Mouse (Mus musculus): Measurements from ENCODE around the gene Trappc6a. TPM values are rescaled to one million over a fixed set of nuclear protein-coding genes. Genes with fewer than 3 reads are reported as not detected.

Trappc6a gene
- polyA plus RNA-seq, 1 experiment from 2014 or later, result 108 TPM

DNA sequence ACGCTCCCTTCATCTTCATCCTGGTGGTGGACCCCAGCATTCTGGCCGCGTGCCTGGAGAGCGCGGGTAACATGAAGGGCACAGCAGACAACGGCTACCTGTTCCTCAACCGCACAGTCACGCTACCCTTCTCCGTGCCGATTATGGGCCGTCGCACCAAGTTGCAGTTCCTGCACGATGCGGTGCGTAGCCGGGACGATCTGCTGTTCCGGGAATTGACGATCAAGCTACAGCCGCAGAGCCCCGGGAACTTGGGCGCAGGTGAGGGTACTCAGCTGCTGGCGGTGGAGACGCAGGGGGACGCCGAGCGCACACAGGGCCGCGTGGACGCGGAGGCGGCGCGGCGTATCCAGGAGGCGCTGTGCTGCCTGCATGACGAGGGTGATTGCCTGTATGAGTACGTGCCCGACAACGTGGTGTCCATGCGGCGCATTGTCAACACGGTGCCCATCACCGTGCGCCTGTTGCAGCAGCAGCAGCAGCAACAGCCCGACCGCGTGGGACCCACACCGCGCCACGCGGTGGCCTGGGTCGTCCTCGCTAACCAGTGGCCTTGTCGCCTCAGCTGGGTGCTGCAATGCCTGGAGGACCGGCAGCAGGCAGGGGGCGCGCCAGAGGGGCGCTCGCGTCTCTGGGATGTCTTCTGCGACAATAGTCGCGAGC lies 15.7 kb downstream of the Trappc6a start:
- peaks cover 68% of the 10 kb centered on the region for H3K27me3 ChIP-seq (replicated peaks; ENCODE audit: control insufficient read depth, insufficient read depth, low read length)
- 0 out of 2 replicates have a peak, but pooled peaks cover 1% of the 10 kb centered on the region for H3K36me3 ChIP-seq (ENCODE audit: control insufficient read depth, insufficient read depth, low read length)
- ATAC-seq (replicated peaks; ENCODE audit: low FRiP score) (peak; percentile 37; the same call in 1 of the 2 replicates), DNase-seq (ENCODE audit: low spot score) (peak; percentile 78)
- WGBS, result 3% methylated on average over 62 of the region's 64 CpGs
- peak overlapping the region; percentile 84 for H3K4me2 ChIP-seq
- peak overlapping the region; percentile 41 for H3K9ac ChIP-seq (ENCODE audit: low read depth, low read length)
- H3K4me3 ChIP-seq (ENCODE audit: low read depth, low read length), result peak overlapping the region; percentile 46
- no peak overlapping the region for H3K27ac ChIP-seq (ENCODE audit: low read depth, low read length)
- peaks cover 26% of the 10 kb centered on the region for H3K4me1 ChIP-seq (replicated peaks; ENCODE audit: control insufficient read depth, insufficient read depth, low read length)
- no peaks in the 10 kb centered on the region for H3K9me3 ChIP-seq (ENCODE audit: control insufficient read depth, low read length)

DNA sequence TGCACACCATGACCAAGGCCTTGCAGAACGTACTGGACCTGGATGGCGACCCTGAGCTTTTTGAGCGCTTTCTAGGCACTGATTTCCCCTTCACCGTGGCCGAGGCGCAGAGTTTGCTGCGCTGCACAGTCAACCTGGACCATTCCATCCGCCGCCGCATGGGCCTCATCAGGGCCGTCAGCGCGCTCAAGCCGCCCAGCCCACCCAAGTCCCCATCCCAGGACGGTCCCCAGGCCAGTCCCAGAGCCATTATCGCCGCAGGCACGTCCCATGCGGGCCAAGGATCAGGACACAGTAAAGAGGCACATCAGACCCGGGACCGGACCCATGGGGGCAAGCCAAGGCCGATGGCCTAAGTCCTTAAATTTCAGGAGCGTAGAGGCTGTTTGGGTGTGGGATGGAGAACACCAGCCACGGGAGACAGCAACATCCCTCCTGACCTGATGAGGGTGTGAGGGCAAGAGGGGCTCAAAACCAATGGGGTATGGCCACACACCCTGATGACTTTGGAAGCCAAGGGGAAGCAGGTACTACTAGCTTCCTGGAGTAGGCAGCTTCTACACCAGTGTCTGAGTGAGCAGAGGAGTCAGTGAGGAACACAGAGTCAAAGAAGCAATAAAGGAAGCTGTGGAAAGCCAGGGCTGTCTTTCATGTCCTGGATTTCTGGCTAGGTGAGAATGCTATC lies 16.4 kb downstream of the Trappc6a start:
- Histone ChIP-seq H3K27ac (ENCODE audit: low read depth, low read length) (no peak overlapping the region), H3K4me3 (ENCODE audit: low read depth, low read length) (peak overlapping the region; percentile 46), H3K9ac (ENCODE audit: low read depth, low read length) (no peak overlapping the region; the same call in 1 of the 2 replicates), H3K9me3 (ENCODE audit: control insufficient read depth, low read length) (no peaks in the 10 kb centered on the region), H3K4me2 (peak overlapping the region; percentile 84), H3K4me1 (replicated peaks; ENCODE audit: control insufficient read depth, insufficient read depth, low read length) (peaks cover 24% of the 10 kb centered on the region), H3K27me3 (replicated peaks; ENCODE audit: control insufficient read depth, insufficient read depth, low read length) (peaks cover 61% of the 10 kb centered on the region), H3K36me3 (ENCODE audit: control insufficient read depth, insufficient read depth, low read length) (peaks cover 5% of the 10 kb centered on the region; the same call in 1 of the 2 replicates)
- WGBS, result 14% methylated on average over 24 of the region's 24 CpGs
- DNase-seq (ENCODE audit: low spot score), result no peak
- ATAC-seq (replicated peaks; ENCODE audit: low FRiP score), result no peak

DNA sequence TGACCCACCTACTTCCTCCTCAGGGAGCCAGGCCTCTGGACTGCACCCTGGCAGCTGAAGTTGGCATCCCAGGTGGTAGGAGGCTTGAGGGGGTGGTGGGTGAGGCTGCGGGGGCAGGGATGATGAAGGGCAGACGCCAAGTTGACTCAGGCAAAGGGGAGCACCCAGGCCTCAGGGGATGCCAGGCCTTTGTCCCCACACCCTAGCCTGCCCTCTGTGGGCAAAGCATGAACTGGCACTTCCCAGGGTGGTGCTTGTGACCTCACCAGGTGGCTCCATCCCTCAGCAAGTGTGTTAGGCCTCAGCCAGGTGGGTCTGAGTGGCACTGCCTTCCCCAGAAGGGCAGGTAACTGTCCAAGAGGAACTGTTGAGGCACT lies 16.9 kb downstream of the Trappc6a start:
- no peak for DNase-seq (ENCODE audit: low spot score)
- no peak overlapping the region for H3K4me2 ChIP-seq
- no peak for ATAC-seq (replicated peaks; ENCODE audit: low FRiP score)
- H3K36me3 ChIP-seq (ENCODE audit: control insufficient read depth, insufficient read depth, low read length), result peaks cover 8% of the 10 kb centered on the region; the same call in 1 of the 2 replicates
- peaks cover 56% of the 10 kb centered on the region for H3K27me3 ChIP-seq (replicated peaks; ENCODE audit: control insufficient read depth, insufficient read depth, low read length)
- H3K9ac ChIP-seq (ENCODE audit: low read depth, low read length), result no peak overlapping the region
- no peaks in the 10 kb centered on the region for H3K9me3 ChIP-seq (ENCODE audit: control insufficient read depth, low read length)
- H3K4me3 ChIP-seq (ENCODE audit: low read depth, low read length), result no peak overlapping the region
- H3K4me1 ChIP-seq (replicated peaks; ENCODE audit: control insufficient read depth, insufficient read depth, low read length), result peaks cover 19% of the 10 kb centered on the region
- H3K27ac ChIP-seq (ENCODE audit: low read depth, low read length), result no peak overlapping the region
- WGBS, result 59% methylated on average over 2 of the region's 2 CpGs

DNA sequence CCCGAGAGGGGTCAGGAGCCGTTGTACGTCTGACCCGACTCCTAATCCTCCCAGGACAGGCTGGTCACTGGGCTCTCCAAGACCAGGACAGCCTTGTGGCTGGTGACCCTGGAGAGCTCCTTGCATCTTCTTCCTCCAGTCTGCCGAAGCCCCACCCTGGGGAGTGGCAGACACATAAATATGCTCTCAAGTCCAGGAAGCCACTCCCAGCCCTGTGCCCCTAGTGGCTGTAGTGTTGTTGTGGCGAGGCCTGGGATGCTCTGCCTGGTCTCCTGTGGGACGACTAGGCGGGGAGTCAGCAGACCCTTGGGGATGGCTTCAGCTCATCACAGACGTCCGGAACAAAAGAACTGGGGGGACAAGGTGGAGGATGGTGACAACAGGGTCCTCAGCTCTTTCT lies 22.9 kb downstream of the Trappc6a start:
- Histone ChIP-seq H3K27ac (ENCODE audit: low read depth, low read length) (no peak overlapping the region), H3K36me3 (ENCODE audit: control insufficient read depth, insufficient read depth, low read length) (peaks cover 54% of the 10 kb centered on the region), H3K9me3 (ENCODE audit: control insufficient read depth, low read length) (no peaks in the 10 kb centered on the region), H3K4me1 (replicated peaks; ENCODE audit: control insufficient read depth, insufficient read depth, low read length) (no peaks in the 10 kb centered on the region), H3K27me3 (replicated peaks; ENCODE audit: control insufficient read depth, insufficient read depth, low read length) (no peaks in the 10 kb centered on the region), H3K4me2 (no peak overlapping the region), H3K9ac (ENCODE audit: low read depth, low read length) (no peak overlapping the region), H3K4me3 (ENCODE audit: low read depth, low read length) (no peak overlapping the region)
- no peak for DNase-seq (ENCODE audit: low spot score)
- 81% methylated on average over 10 of the region's 10 CpGs for WGBS
- no peak for ATAC-seq (replicated peaks; ENCODE audit: low FRiP score)

DNA sequence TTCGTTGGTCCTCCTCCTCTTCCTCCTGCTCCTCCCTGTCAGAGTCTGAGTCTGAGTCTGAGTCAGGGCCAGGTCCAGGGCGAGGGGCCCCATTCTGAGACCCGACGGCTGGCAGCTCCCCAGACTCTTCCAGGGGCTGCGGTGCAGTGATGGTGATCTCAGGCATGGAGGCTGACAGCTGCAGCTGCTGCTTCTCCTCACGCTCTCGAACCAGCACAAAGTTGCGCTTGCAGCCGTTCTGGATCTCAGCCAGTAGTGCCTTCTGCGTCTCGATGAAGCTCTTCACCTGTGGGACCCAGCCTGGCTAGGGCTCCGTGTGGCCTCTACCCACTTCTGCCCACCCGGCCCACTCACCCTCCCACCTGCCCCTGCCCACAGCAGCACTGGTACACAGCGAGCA lies 24.0 kb downstream of the Trappc6a start:
- peaks cover 54% of the 10 kb centered on the region for H3K36me3 ChIP-seq (ENCODE audit: control insufficient read depth, insufficient read depth, low read length)
- no peaks in the 10 kb centered on the region for H3K27me3 ChIP-seq (replicated peaks; ENCODE audit: control insufficient read depth, insufficient read depth, low read length)
- H3K27ac ChIP-seq (ENCODE audit: low read depth, low read length), result no peak overlapping the region
- H3K9me3 ChIP-seq (ENCODE audit: control insufficient read depth, low read length), result no peaks in the 10 kb centered on the region
- DNase-seq (ENCODE audit: low spot score), result no peak
- H3K4me1 ChIP-seq (replicated peaks; ENCODE audit: control insufficient read depth, insufficient read depth, low read length), result no peaks in the 10 kb centered on the region
- WGBS, result 91% methylated on average over 14 of the region's 14 CpGs
- no peak overlapping the region for H3K4me3 ChIP-seq (ENCODE audit: low read depth, low read length)
- no peak overlapping the region for H3K4me2 ChIP-seq
- ATAC-seq (replicated peaks; ENCODE audit: low FRiP score), result no peak
- H3K9ac ChIP-seq (ENCODE audit: low read depth, low read length), result no peak overlapping the region

DNA sequence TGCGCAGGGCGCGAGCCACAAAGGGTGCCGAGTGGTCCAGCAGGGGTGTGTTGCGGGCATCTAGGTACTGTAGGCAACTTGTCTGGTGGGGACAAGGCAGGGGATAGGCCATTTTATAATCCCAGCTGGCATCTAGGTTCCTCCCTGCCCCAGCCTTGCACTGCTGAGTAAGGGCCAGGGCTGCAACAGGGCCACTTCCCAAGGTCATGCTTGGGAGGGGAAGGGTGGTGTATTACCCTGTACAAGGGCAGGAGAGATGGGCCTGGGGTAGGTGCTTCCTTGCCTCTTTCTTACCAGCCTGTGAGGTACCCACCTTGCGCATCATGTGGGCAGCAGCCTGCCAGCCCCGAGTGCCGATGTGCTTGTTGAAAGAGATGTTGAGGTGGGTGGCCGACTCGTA lies 26.5 kb downstream of the Trappc6a start:
- no peak overlapping the region for H3K4me3 ChIP-seq (ENCODE audit: low read depth, low read length)
- H3K36me3 ChIP-seq (ENCODE audit: control insufficient read depth, insufficient read depth, low read length), result peaks cover 50% of the 10 kb centered on the region
- 96% methylated on average over 10 of the region's 10 CpGs for WGBS
- DNase-seq (ENCODE audit: low spot score) (no peak), ATAC-seq (replicated peaks; ENCODE audit: low FRiP score) (no peak)
- H3K4me2 ChIP-seq, result no peak overlapping the region
- H3K27me3 ChIP-seq (replicated peaks; ENCODE audit: control insufficient read depth, insufficient read depth, low read length), result no peaks in the 10 kb centered on the region
- H3K9me3 ChIP-seq (ENCODE audit: control insufficient read depth, low read length), result no peaks in the 10 kb centered on the region
- no peak overlapping the region for H3K9ac ChIP-seq (ENCODE audit: low read depth, low read length)
- H3K4me1 ChIP-seq (replicated peaks; ENCODE audit: control insufficient read depth, insufficient read depth, low read length), result no peaks in the 10 kb centered on the region
- H3K27ac ChIP-seq (ENCODE audit: low read depth, low read length), result no peak overlapping the region

DNA sequence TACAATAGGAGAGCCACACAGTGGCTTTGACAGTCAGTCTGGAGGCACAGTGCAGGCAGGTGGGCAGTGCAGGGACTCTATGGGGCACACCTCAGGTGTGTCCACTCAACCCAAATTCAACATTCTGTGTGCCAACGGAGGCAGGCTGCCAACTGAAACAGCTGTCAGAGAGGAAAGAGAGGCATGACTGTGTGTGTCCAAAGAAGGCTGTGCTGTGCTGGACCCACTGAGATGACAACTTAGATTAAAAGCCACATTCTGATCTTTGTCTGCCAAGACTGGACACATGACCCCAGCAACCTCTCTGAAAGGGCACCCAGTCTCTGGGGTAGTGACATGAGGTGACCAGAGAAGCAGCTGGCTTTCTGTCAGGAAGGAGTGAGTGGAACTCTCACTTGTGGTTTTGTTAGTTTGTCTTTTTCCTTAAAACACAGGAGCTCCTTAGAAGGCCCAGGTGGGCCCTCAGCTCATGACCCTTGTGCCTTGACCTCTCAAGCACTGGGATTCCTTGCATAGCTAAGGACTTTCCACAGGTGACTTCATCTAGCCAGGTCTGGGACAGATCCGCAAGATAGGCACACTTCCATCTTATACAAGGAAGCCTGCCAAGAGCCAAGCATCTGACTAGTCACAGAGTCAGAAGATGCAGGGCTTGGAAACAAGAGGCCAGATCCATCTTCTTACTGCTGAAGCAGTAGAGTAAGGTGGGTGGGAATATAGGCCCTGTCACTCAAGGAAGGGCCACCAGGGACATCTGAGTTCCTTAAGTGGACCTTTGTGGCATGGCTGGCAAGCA lies 32.8 kb downstream of the Trappc6a start:
- Histone ChIP-seq H3K4me1 (replicated peaks; ENCODE audit: control insufficient read depth, insufficient read depth, low read length) (peaks cover 2% of the 10 kb centered on the region; the same call in 1 of the 2 replicates), H3K36me3 (ENCODE audit: control insufficient read depth, insufficient read depth, low read length) (0 out of 2 replicates have a peak, but pooled peaks cover 2% of the 10 kb centered on the region), H3K27me3 (replicated peaks; ENCODE audit: control insufficient read depth, insufficient read depth, low read length) (no peaks in the 10 kb centered on the region), H3K9ac (ENCODE audit: low read depth, low read length) (no peak overlapping the region), H3K27ac (ENCODE audit: low read depth, low read length) (no peak overlapping the region), H3K9me3 (ENCODE audit: control insufficient read depth, low read length) (no peaks in the 10 kb centered on the region), H3K4me2 (no peak overlapping the region), H3K4me3 (ENCODE audit: low read depth, low read length) (no peak overlapping the region)
- DNase-seq (ENCODE audit: low spot score) (no peak), ATAC-seq (replicated peaks; ENCODE audit: low FRiP score) (no peak)
- 92% methylated on average over 2 of the region's 2 CpGs for WGBS

DNA sequence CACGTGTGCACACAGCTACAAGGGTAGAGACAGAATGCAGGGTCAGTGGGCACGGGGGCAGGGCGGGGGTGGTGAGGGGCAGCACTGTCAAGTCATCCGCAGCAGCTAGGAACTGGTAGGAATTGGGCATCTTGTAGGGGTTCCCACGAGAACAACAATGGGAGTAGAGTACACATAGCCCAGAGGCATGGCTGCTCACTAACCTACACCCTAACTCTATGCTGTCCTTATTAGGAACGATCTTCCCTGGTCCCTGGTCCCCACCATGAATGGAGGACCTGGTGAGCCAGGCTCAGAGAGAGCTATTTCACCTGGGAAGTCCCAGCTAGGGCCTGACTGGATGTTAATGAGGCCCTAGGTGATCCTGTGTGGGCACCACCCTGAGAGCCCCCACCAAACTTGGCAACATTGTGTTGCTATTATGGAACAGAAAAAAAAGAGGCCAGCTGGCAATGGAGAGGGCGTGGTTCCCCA lies 33.5 kb downstream of the Trappc6a start:
- 0 out of 2 replicates have a peak, but pooled peaks cover 2% of the 10 kb centered on the region for H3K36me3 ChIP-seq (ENCODE audit: control insufficient read depth, insufficient read depth, low read length)
- DNase-seq (ENCODE audit: low spot score) (no peak), ATAC-seq (replicated peaks; ENCODE audit: low FRiP score) (no peak)
- no peak overlapping the region for H3K4me2 ChIP-seq
- no peak overlapping the region for H3K27ac ChIP-seq (ENCODE audit: low read depth, low read length)
- WGBS, result 88% methylated on average over 7 of the region's 7 CpGs
- H3K9ac ChIP-seq (ENCODE audit: low read depth, low read length), result no peak overlapping the region
- H3K9me3 ChIP-seq (ENCODE audit: control insufficient read depth, low read length), result no peaks in the 10 kb centered on the region
- H3K27me3 ChIP-seq (replicated peaks; ENCODE audit: control insufficient read depth, insufficient read depth, low read length), result no peaks in the 10 kb centered on the region
- no peak overlapping the region for H3K4me3 ChIP-seq (ENCODE audit: low read depth, low read length)
- H3K4me1 ChIP-seq (replicated peaks; ENCODE audit: control insufficient read depth, insufficient read depth, low read length), result peaks cover 8% of the 10 kb centered on the region; the same call in 1 of the 2 replicates

Measured in liver, embryonic 11.5 days (tissue).